ENCODE assay signal across 9 mouse cellular contexts in genomic region chr11:63129375-63129774, GRCm38 (mm10). TPM values are rescaled to one million over a fixed set of nuclear protein-coding genes. Genes with fewer than 3 reads are reported as not detected.
A peak's percentile ranks its signal among the peaks of the same experiment; 100 is the strongest.
DNase-seq lines count a peak whose midpoint lies in the region; ATAC-seq and TF ChIP-seq lines count a peak whose summit lies in the region.
"Had no signal": no experiment of that assay in that cellular context is flagged by ENCODE, and none has a peak within 500 bp of the region (broad histone marks: within the 10 kb centered on the region; RNA-seq: fewer than 3 reads in every experiment).

No protein-coding gene starts in this region.

- no peaks in the 10 kb centered on the region for H3K27me3 ChIP-seq in kidney, adult 2 months (replicated peaks; ENCODE audit: control insufficient read depth, insufficient read depth, low read length)

- peaks cover 12% of the 10 kb centered on the region for H3K4me1 ChIP-seq in brown adipose tissue, adult 24 weeks (ENCODE audit: control insufficient read depth, insufficient read depth, insufficient read length, low read length)
- peaks cover 11% of the 10 kb centered on the region; the same call in 1 of the 2 replicates for H3K4me1 ChIP-seq in kidney, adult 2 months (ENCODE audit: control insufficient read depth, insufficient read depth, low read length)

- WGBS in kidney, adult 2 months, result 17% methylated on average over 9 of the region's 9 CpGs

- H3K27ac ChIP-seq in brown adipose tissue, adult 24 weeks (replicated peaks; ENCODE audit: low read depth, low read length), result no peak overlapping the region
- H3K27ac ChIP-seq in kidney, adult 2 months (ENCODE audit: insufficient read depth, low read depth, low read length), result no peak overlapping the region
- H3K27ac ChIP-seq: forebrain, embryonic 15.5 days had no signal

- TF ChIP-seq POLR2A in kidney, adult 2 months (IDR thresholded peaks at IDR 0.05; ENCODE audit: low read depth, low read length), result no peak

- ATAC-seq in megakaryocyte progenitor cell, adult 5-6 weeks (replicated peaks; ENCODE audit: poor library complexity), result no peak
- ATAC-seq: forebrain, embryonic 15.5 days had no signal

- TF ChIP-seq CTCF in kidney, adult 2 months (conservative IDR thresholded peaks at IDR 0.05; ENCODE audit: insufficient read depth, insufficient read length, low read depth, low read length), result no peak

- DNase-seq in heart, adult 18-20 months, result peak; percentile 79 to 81
- peak; percentile 77 for DNase-seq in kidney, adult 2 months
- peak; percentile 63 for DNase-seq in lung, postnatal 14 days
- DNase-seq in embryo, embryonic 10 days (ENCODE audit: low spot score), result no peak
- DNase-seq in frontal cortex, postnatal 25 days (ENCODE audit: low spot score in 2 of 2), result no peak
- DNase-seq: cerebellum, adult 9-10 months had no signal

- H3K36me3 ChIP-seq in kidney, adult 2 months (ENCODE audit: control insufficient read depth, insufficient read depth, low read length), result no peaks in the 10 kb centered on the region
- H3K36me3 ChIP-seq: forebrain, embryonic 15.5 days had no signal

- peak overlapping the region; percentile 47 for H3K4me3 ChIP-seq in brown adipose tissue, adult 24 weeks (ENCODE audit: insufficient read depth, low read depth, low read length)
- H3K4me3 ChIP-seq in kidney, adult 2 months (ENCODE audit: insufficient read depth, low read depth, low read length), result no peak overlapping the region
- H3K4me3 ChIP-seq: forebrain, embryonic 15.5 days had no signal

RNA-seq across cellular contexts. Expression of gene Pmp22, which starts 0.6 kb away (rescaled TPM):
- polyA plus RNA-seq in brown adipose tissue, adult 24 weeks (2012; ENCODE audit: insufficient read depth, insufficient read length, missing spikeins), result 51.2 and 71.0 TPM in 2 replicates
- total RNA-seq in heart, adult 18-20 months (2021), result 10 to 100 TPM; 37.4 to 40.8 TPM
- polyA plus RNA-seq in kidney, adult 2 months (2012; rRNA removed), result 31.1 and 32.5 TPM in 2 replicates
- total RNA-seq in megakaryocyte progenitor cell, adult 5-6 weeks (2015), result not detected in 2 replicates
- total RNA-seq in megakaryocyte progenitor cell, adult 5-6 weeks (2017), result not detected in 2 replicates

Comparison
In these comparisons a context has a peak if more than half of its experiments do, and no peak if none do; other contexts are left out.
1. DNase-seq: peak in heart, adult 18-20 months (2 of 2), kidney, adult 2 months (single experiment) and lung, postnatal 14 days (single experiment); none in embryo, embryonic 10 days (single experiment) and frontal cortex, postnatal 25 days (0 of 2).
2. RNA of gene Pmp22, which starts 0.6 kb away (total RNA-seq): 37.4 to 40.8 TPM in heart, adult 18-20 months; not detected in megakaryocyte progenitor cell, adult 5-6 weeks; every median in the first group is over 10 times any median in the second.